Mouse (Mus musculus) cerebellum, postnatal 10 days (tissue): ENCODE data around the gene Tmub2.
A peak's percentile ranks its signal among the peaks of the same experiment; 100 is the strongest.

ENCODE experiments used
- DNase-seq, 2 experiments: peaks; one replicate each; pipeline ENCODE4 v3.0.0; 2021; ENCODE audit warnings: mixed read lengths in 2 of 2

The Tmub2 gene

GRCm38 (mm10) chr11:102284501-102285094, at the start of gene Tmub2:
Gene Tmub2 (plus strand): TSS chr11:102284931.
- peak; percentile 97 for DNase-seq

GRCm38 (mm10) chr11:102236022-102236421, 48.7 kb upstream of the Tmub2 start:
- DNase-seq, result no peak

GRCm38 (mm10) chr11:102240636-102241035, 44.1 kb upstream of the Tmub2 start:
- no peak for DNase-seq

GRCm38 (mm10) chr11:102241246-102241645, 43.5 kb upstream of the Tmub2 start:
- no peak for DNase-seq

- no peak for DNase-seq
Observed at GRCm38 (mm10) chr11:102241874-102242273, 42.9 kb upstream of the Tmub2 start.

- DNase-seq, result peak; percentile 69 to 73
Observed at GRCm38 (mm10) chr11:102244926-102245449, 39.7 kb upstream of the Tmub2 start.

GRCm38 (mm10) chr11:102245581-102246272, 39.0 kb upstream of the Tmub2 start:
- DNase-seq, result peak in 1 of 2 experiments; percentile 8

- no peak for DNase-seq
Observed at GRCm38 (mm10) chr11:102246273-102246635, 38.5 kb upstream of the Tmub2 start.

- DNase-seq, result no peak
Observed at GRCm38 (mm10) chr11:102246871-102247270, 37.9 kb upstream of the Tmub2 start.

GRCm38 (mm10) chr11:102248630-102249230, 36.0 kb upstream of the Tmub2 start, which contains the start of gene BC030867:
Gene BC030867 (plus strand): TSS chr11:102248882.
- DNase-seq, result peak; percentile 97 to 98

GRCm38 (mm10) chr11:102249351-102250090, 35.2 kb upstream of the Tmub2 start:
- no peak for DNase-seq

GRCm38 (mm10) chr11:102257514-102257913, 27.2 kb upstream of the Tmub2 start:
- DNase-seq, result peak; percentile 65 to 67

- no peak for DNase-seq
Observed at GRCm38 (mm10) chr11:102258095-102258494, 26.6 kb upstream of the Tmub2 start.

GRCm38 (mm10) chr11:102258521-102258920, 26.2 kb upstream of the Tmub2 start:
- DNase-seq, result no peak

- DNase-seq, result peak; percentile 66 to 80
Observed at GRCm38 (mm10) chr11:102263211-102263610, 21.5 kb upstream of the Tmub2 start.

- peak; percentile 84 to 93 for DNase-seq
Observed at GRCm38 (mm10) chr11:102265816-102266215, 18.9 kb upstream of the Tmub2 start.

GRCm38 (mm10) chr11:102266631-102267355, 17.9 kb upstream of the Tmub2 start:
- peak; percentile 68 to 73 for DNase-seq

GRCm38 (mm10) chr11:102267480-102267879, 17.3 kb upstream of the Tmub2 start:
- DNase-seq, result peak; percentile 88 to 89

- DNase-seq, result no peak
Observed at GRCm38 (mm10) chr11:102268520-102269244, 16.0 kb upstream of the Tmub2 start, which contains the start of gene Asb16. Gene Asb16 (plus strand): TSS chr11:102268743.

- DNase-seq, result peak in 1 of 2 experiments; percentile 54
Observed at GRCm38 (mm10) chr11:102276411-102276915, 8.3 kb upstream of the Tmub2 start.

- peak in 1 of 2 experiments; percentile 50 for DNase-seq
Observed at GRCm38 (mm10) chr11:102277754-102278153, 7.0 kb upstream of the Tmub2 start.
